Mouse (Mus musculus) hindbrain, embryonic 12.5 days (tissue): ENCODE results near the gene Tmem189. TPM values are rescaled to one million over a fixed set of nuclear protein-coding genes. Genes with fewer than 3 reads are reported as not detected.

Experiments
- ATAC-seq: fragments of 200-750 bp; cut with Nextera tagmentation; 2 replicates; pipeline ENCODE4 v1.8.0; 2017; ENCODE audit warnings: moderate TSS enrichment; ENCODE audit not compliant: low FRiP score
- H3K27ac ChIP-seq: fragments of 300-500 bp; sonication (generic); 2 replicates; pipeline ENCODE4 v1.5.1; 2016; ENCODE audit warnings: mild to moderate bottlenecking
- H3K27me3 ChIP-seq: fragments of 300-500 bp; sonication (generic); 2 replicates; pipeline ENCODE4 v1.6.1; 2016; ENCODE audit warnings: mild to moderate bottlenecking
- H3K36me3 ChIP-seq: fragments of 300-500 bp; sonication (generic); 2 replicates; pipeline ENCODE4 v1.6.1; 2016; ENCODE audit warnings: mild to moderate bottlenecking
- H3K4me1 ChIP-seq: fragments of 300-500 bp; sonication (generic); 2 replicates; pipeline ENCODE4 v1.6.1; 2016
- H3K4me2 ChIP-seq: fragments of 300-500 bp; sonication (generic); replicated peaks from 2 replicates; pipeline ENCODE4 v1.6.1; 2016; ENCODE audit warnings: mild to moderate bottlenecking
- H3K4me3 ChIP-seq: fragments of 300-500 bp; sonication (generic); 2 replicates; pipeline ENCODE4 v1.5.1; 2016; ENCODE audit warnings: mild to moderate bottlenecking
- H3K9ac ChIP-seq: fragments of 300-500 bp; sonication (generic); 2 replicates; pipeline ENCODE4 v1.6.1; 2016; ENCODE audit warnings: mild to moderate bottlenecking, moderate library complexity
- H3K9me3 ChIP-seq: fragments of 300-500 bp; sonication (generic); replicated peaks from 2 replicates; pipeline ENCODE4 v1.6.1; 2016; ENCODE audit warnings: mild to moderate bottlenecking
- WGBS: fragments of 180-500 bp; shearing (Covaris S2); methylation state at CpG from one replicate; pipeline ENCODE4 v1.1.7; 2016; 5-methylcytosine and 5-hydroxymethylcytosine counted together
- polyA plus RNA-seq: library from polyadenylated mRNA; unstranded; fragments of >200 nt; fragmentation: Nextera tagmentation; extraction: Ambion mirVana; gene quantifications from 2 replicates; pipeline ENCODE4 v1.2.1, GENCODE M21; 2016

Tmem189 gene
- polyA plus RNA-seq, 1 experiment from 2014 or later = 43.9 TPM

GRCm38 (mm10) chr2:167605178-167605794 is 84.3 kb downstream of the Tmem189 start:
- Histone ChIP-seq H3K4me2 (no peak overlapping the region), H3K9me3 (no peaks in the 10 kb centered on the region), H3K36me3 (peaks cover 25% of the 10 kb centered on the region), H3K27ac (no peak overlapping the region), H3K9ac (no peak overlapping the region), H3K27me3 (peaks cover 6% of the 10 kb centered on the region), H3K4me3 (no peak overlapping the region), H3K4me1 (peaks cover 3% of the 10 kb centered on the region; the same call in 1 of the 2 replicates)
- ATAC-seq = peak; percentile 73
- 31% methylated on average over 11 of the region's 11 CpGs for WGBS

- ATAC-seq = no peak
- Histone ChIP-seq H3K9ac (peak overlapping the region; percentile 18), H3K9me3 (no peaks in the 10 kb centered on the region), H3K27ac (no peak overlapping the region), H3K4me1 (peaks cover 4% of the 10 kb centered on the region), H3K36me3 (peaks cover 12% of the 10 kb centered on the region), H3K27me3 (peaks cover 10% of the 10 kb centered on the region), H3K4me3 (no peak overlapping the region), H3K4me2 (no peak overlapping the region)
- WGBS = 37% methylated on average over 5 of the region's 5 CpGs
These were observed 86.6 kb downstream of the Tmem189 start for GRCm38 (mm10) chr2:167602978-167603377.

GRCm38 (mm10) chr2:167602364-167602763 is 87.3 kb downstream of the Tmem189 start:
- Histone ChIP-seq H3K27ac (no peak overlapping the region), H3K4me3 (no peak overlapping the region), H3K4me1 (peaks cover 10% of the 10 kb centered on the region), H3K36me3 (peaks cover 9% of the 10 kb centered on the region), H3K27me3 (peaks cover 11% of the 10 kb centered on the region), H3K9ac (no peak overlapping the region), H3K4me2 (no peak overlapping the region), H3K9me3 (no peaks in the 10 kb centered on the region)
- WGBS = 69% methylated on average over 2 of the region's 2 CpGs
- ATAC-seq = no peak

- no peaks in the 10 kb centered on the region for H3K9me3 ChIP-seq
- H3K4me3 ChIP-seq = no peak overlapping the region
- peaks cover 28% of the 10 kb centered on the region for H3K4me1 ChIP-seq
- H3K27me3 ChIP-seq = peaks cover 14% of the 10 kb centered on the region
- H3K36me3 ChIP-seq = no peaks in the 10 kb centered on the region
- no peak overlapping the region for H3K4me2 ChIP-seq
- ATAC-seq = no peak
- WGBS = 73% methylated on average over 8 of the region's 8 CpGs
- no peak overlapping the region for H3K27ac ChIP-seq
- H3K9ac ChIP-seq = no peak overlapping the region
These were observed 89.1 kb downstream of the Tmem189 start for GRCm38 (mm10) chr2:167600481-167600995.

- H3K4me2 ChIP-seq = no peak overlapping the region
- WGBS = 62% methylated on average over 6 of the region's 6 CpGs
- peaks cover 14% of the 10 kb centered on the region for H3K27me3 ChIP-seq
- H3K27ac ChIP-seq = no peak overlapping the region
- no peak for ATAC-seq
- H3K4me3 ChIP-seq = no peak overlapping the region
- H3K36me3 ChIP-seq = no peaks in the 10 kb centered on the region
- H3K9ac ChIP-seq = no peak overlapping the region
- peaks cover 29% of the 10 kb centered on the region for H3K4me1 ChIP-seq
- H3K9me3 ChIP-seq = no peaks in the 10 kb centered on the region
These were observed 89.7 kb downstream of the Tmem189 start for GRCm38 (mm10) chr2:167599917-167600316.

GRCm38 (mm10) chr2:167599195-167599594 is 90.4 kb downstream of the Tmem189 start:
- no peak for ATAC-seq
- H3K4me3 ChIP-seq = no peak overlapping the region
- H3K4me1 ChIP-seq = peaks cover 36% of the 10 kb centered on the region
- WGBS = 66% methylated on average over 5 of the region's 5 CpGs
- H3K27me3 ChIP-seq = peaks cover 14% of the 10 kb centered on the region
- H3K9me3 ChIP-seq = no peaks in the 10 kb centered on the region
- no peak overlapping the region for H3K27ac ChIP-seq
- no peak overlapping the region for H3K9ac ChIP-seq
- H3K36me3 ChIP-seq = no peaks in the 10 kb centered on the region
- H3K4me2 ChIP-seq = no peak overlapping the region

GRCm38 (mm10) chr2:167597492-167598186 is 92.0 kb downstream of the Tmem189 start:
- Histone ChIP-seq H3K9ac (peak overlapping the region; percentile 53), H3K27ac (peak overlapping the region; percentile 53), H3K36me3 (no peaks in the 10 kb centered on the region), H3K9me3 (no peaks in the 10 kb centered on the region), H3K4me3 (peak overlapping the region; percentile 16; the same call in 1 of the 2 replicates), H3K4me2 (peak overlapping the region; percentile 48), H3K4me1 (peaks cover 40% of the 10 kb centered on the region), H3K27me3 (peaks cover 10% of the 10 kb centered on the region)
- WGBS = 23% methylated on average over 40 of the region's 40 CpGs
- ATAC-seq = peak; percentile 56

- H3K4me1 ChIP-seq = peaks cover 40% of the 10 kb centered on the region
- peak overlapping the region; percentile 53 for H3K9ac ChIP-seq
- H3K4me3 ChIP-seq = peak overlapping the region; percentile 16; the same call in 1 of the 2 replicates
- peak overlapping the region; percentile 53 for H3K27ac ChIP-seq
- 33% methylated on average over 27 of the region's 27 CpGs for WGBS
- peak overlapping the region; percentile 48 for H3K4me2 ChIP-seq
- peaks cover 8% of the 10 kb centered on the region; the same call in 1 of the 2 replicates for H3K27me3 ChIP-seq
- no peaks in the 10 kb centered on the region for H3K9me3 ChIP-seq
- ATAC-seq = peak; percentile 15
- H3K36me3 ChIP-seq = no peaks in the 10 kb centered on the region
These were observed 92.7 kb downstream of the Tmem189 start for GRCm38 (mm10) chr2:167596726-167597491.

GRCm38 (mm10) chr2:167596262-167596661 is 93.4 kb downstream of the Tmem189 start:
- Histone ChIP-seq H3K4me2 (no peak overlapping the region), H3K9ac (no peak overlapping the region), H3K36me3 (no peaks in the 10 kb centered on the region), H3K4me3 (no peak overlapping the region), H3K27me3 (peaks cover 8% of the 10 kb centered on the region; the same call in 1 of the 2 replicates), H3K27ac (peak overlapping the region; percentile 53; the same call in 1 of the 2 replicates), H3K4me1 (peaks cover 40% of the 10 kb centered on the region), H3K9me3 (no peaks in the 10 kb centered on the region)
- WGBS = 30% methylated on average over 4 of the region's 4 CpGs
- ATAC-seq = no peak

- Histone ChIP-seq H3K9ac (no peak overlapping the region), H3K4me2 (no peak overlapping the region), H3K27ac (peak overlapping the region; percentile 40; the same call in 1 of the 2 replicates), H3K4me3 (no peak overlapping the region), H3K4me1 (peaks cover 40% of the 10 kb centered on the region), H3K36me3 (no peaks in the 10 kb centered on the region), H3K27me3 (peaks cover 8% of the 10 kb centered on the region; the same call in 1 of the 2 replicates), H3K9me3 (no peaks in the 10 kb centered on the region)
- ATAC-seq = no peak
- WGBS = 33% methylated on average over 14 of the region's 14 CpGs
These were observed 93.9 kb downstream of the Tmem189 start for GRCm38 (mm10) chr2:167595761-167596171.

GRCm38 (mm10) chr2:167594444-167594934 is 95.1 kb downstream of the Tmem189 start:
- no peak overlapping the region for H3K4me3 ChIP-seq
- no peak overlapping the region for H3K9ac ChIP-seq
- peak overlapping the region; percentile 57 for H3K27ac ChIP-seq
- WGBS = 26% methylated on average over 10 of the region's 10 CpGs
- H3K36me3 ChIP-seq = no peaks in the 10 kb centered on the region
- peaks cover 8% of the 10 kb centered on the region; the same call in 1 of the 2 replicates for H3K27me3 ChIP-seq
- ATAC-seq = no peak
- no peaks in the 10 kb centered on the region for H3K9me3 ChIP-seq
- no peak overlapping the region for H3K4me2 ChIP-seq
- H3K4me1 ChIP-seq = peaks cover 40% of the 10 kb centered on the region
